Mouse (Mus musculus) bone marrow, adult 2 months (tissue): Measurements from ENCODE around the gene Ampd3. TPM values are rescaled to one million over a fixed set of nuclear protein-coding genes. Genes with fewer than 3 reads are reported as not detected.

ENCODE experiments used
- H3K27ac ChIP-seq: fragments of 200-500 bp; 2 replicates; pipeline ENCODE4 v1.5.1; 2012; ENCODE audit warnings: low read depth, mild to moderate bottlenecking, control low read depth, inconsistent platforms, low read length; ENCODE audit not compliant: control insufficient read depth, poor library complexity, insufficient read depth
- H3K4me1 ChIP-seq: fragments of 200-500 bp; 2 replicates; pipeline ENCODE4 v1.6.1; 2011; ENCODE audit warnings: low read length; ENCODE audit not compliant: control insufficient read depth, insufficient read depth
- H3K4me3 ChIP-seq: fragments of 200-500 bp; replicated peaks from 2 replicates; pipeline ENCODE3; 2011; ENCODE audit warnings: mild to moderate bottlenecking, low read depth, low read length, control low read depth; ENCODE audit not compliant: control insufficient read depth
- CTCF ChIP-seq: fragments of 200-500 bp; IDR thresholded peaks from 2 replicates; pipeline ENCODE4 v1.5.1; 2011; ENCODE audit warnings: low read length, control low read depth; ENCODE audit not compliant: control insufficient read depth, insufficient read depth
- POLR2A ChIP-seq: fragments of 200-500 bp; IDR thresholded peaks from 2 replicates; pipeline ENCODE4 v1.6.1; 2011; ENCODE audit warnings: low read depth, mild to moderate bottlenecking, control low read depth, low read length, borderline replicate concordance; ENCODE audit not compliant: control insufficient read depth
- WGBS: fragments of 180-500 bp; shearing (Covaris S2); methylation state at CpG from one replicate; pipeline ENCODE4 v1.1.7; 2018; 5-methylcytosine and 5-hydroxymethylcytosine counted together
- polyA plus RNA-seq: library from polyadenylated mRNA; stranded (reverse); fragments of >200 nt; gene quantifications from 2 replicates; pipeline ENCODE4 v1.2.4, GENCODE M21; 2011; ENCODE audit warnings: low replicate concordance; ENCODE audit not compliant: missing spikeins, insufficient read depth, insufficient read length

Gene Ampd3
- polyA plus RNA-seq, 1 experiment: 36.5 TPM

GRCm38 (mm10) chr7:110808962-110809361, 41.0 kb downstream of the Ampd3 start:
- Histone ChIP-seq H3K4me3 (no peak overlapping the region), H3K27ac (no peak overlapping the region), H3K4me1 (no peaks in the 10 kb centered on the region)
- TF ChIP-seq CTCF: no peak
- WGBS: 84% methylated on average over 3 of the region's 3 CpGs

- 94% methylated on average over 18 of the region's 18 CpGs for WGBS
- Histone ChIP-seq H3K27ac (no peak overlapping the region), H3K4me3 (no peak overlapping the region), H3K4me1 (no peaks in the 10 kb centered on the region)
- TF ChIP-seq CTCF: no peak
- no peak for TF ChIP-seq POLR2A
Observed at GRCm38 (mm10) chr7:110809585-110810557, 41.9 kb downstream of the Ampd3 start.

GRCm38 (mm10) chr7:110810995-110811394, 43.0 kb downstream of the Ampd3 start:
- Histone ChIP-seq H3K4me3 (no peak overlapping the region), H3K4me1 (no peaks in the 10 kb centered on the region; the same call in 1 of the 2 replicates), H3K27ac (no peak overlapping the region)
- 92% methylated on average over 8 of the region's 8 CpGs for WGBS
- no peak for TF ChIP-seq CTCF
- TF ChIP-seq POLR2A: no peak

- Histone ChIP-seq H3K27ac (no peak overlapping the region), H3K4me3 (no peak overlapping the region), H3K4me1 (no peaks in the 10 kb centered on the region; the same call in 1 of the 2 replicates)
- no peak for TF ChIP-seq POLR2A
- TF ChIP-seq CTCF: no peak
- 89% methylated on average over 5 of the region's 5 CpGs for WGBS
Observed at GRCm38 (mm10) chr7:110811529-110811928, 43.5 kb downstream of the Ampd3 start.

GRCm38 (mm10) chr7:110813983-110814382, 46.0 kb downstream of the Ampd3 start:
- Histone ChIP-seq H3K4me1 (no peaks in the 10 kb centered on the region; the same call in 1 of the 2 replicates), H3K27ac (no peak overlapping the region), H3K4me3 (no peak overlapping the region)
- no peak for TF ChIP-seq CTCF
- no peak for TF ChIP-seq POLR2A
- 63% methylated on average over 1 of the region's 1 CpGs for WGBS

GRCm38 (mm10) chr7:110816037-110816436, 48.0 kb downstream of the Ampd3 start:
- H3K4me3 ChIP-seq: no peak overlapping the region
- no peak overlapping the region for H3K27ac ChIP-seq
- TF ChIP-seq CTCF: peak; percentile 35; the same call in 1 of the 2 replicates
- TF ChIP-seq POLR2A: no peak
- 62% methylated on average over 5 of the region's 5 CpGs for WGBS
- no peaks in the 10 kb centered on the region; the same call in 1 of the 2 replicates for H3K4me1 ChIP-seq

GRCm38 (mm10) chr7:110818206-110818605, 50.2 kb downstream of the Ampd3 start:
- Histone ChIP-seq H3K27ac (no peak overlapping the region), H3K4me1 (peaks cover 1% of the 10 kb centered on the region; the same call in 1 of the 2 replicates), H3K4me3 (no peak overlapping the region)
- WGBS: 79% methylated on average over 6 of the region's 6 CpGs
- no peak for TF ChIP-seq POLR2A
- no peak for TF ChIP-seq CTCF

- no peak for TF ChIP-seq POLR2A
- no peak for TF ChIP-seq CTCF
- H3K27ac ChIP-seq: no peak overlapping the region
- H3K4me3 ChIP-seq: no peak overlapping the region
- WGBS: 64% methylated on average over 11 of the region's 11 CpGs
- peaks cover 1% of the 10 kb centered on the region; the same call in 1 of the 2 replicates for H3K4me1 ChIP-seq
Observed at GRCm38 (mm10) chr7:110818787-110819350, 50.9 kb downstream of the Ampd3 start.
